Mouse (Mus musculus) right cerebral cortex, postnatal 4 days (tissue): ENCODE data around the gene Ankrd7.
"Not testable (repeated sequence)": the region's sequence is repeated elsewhere in the genome, so short reads cannot be mapped to it uniquely, and the experiment has no call there.

Experiments
- DNase-seq: peaks from one replicate; pipeline ENCODE4 v3.0.0-alpha.2; 2022

The Ankrd7 gene

DNA sequence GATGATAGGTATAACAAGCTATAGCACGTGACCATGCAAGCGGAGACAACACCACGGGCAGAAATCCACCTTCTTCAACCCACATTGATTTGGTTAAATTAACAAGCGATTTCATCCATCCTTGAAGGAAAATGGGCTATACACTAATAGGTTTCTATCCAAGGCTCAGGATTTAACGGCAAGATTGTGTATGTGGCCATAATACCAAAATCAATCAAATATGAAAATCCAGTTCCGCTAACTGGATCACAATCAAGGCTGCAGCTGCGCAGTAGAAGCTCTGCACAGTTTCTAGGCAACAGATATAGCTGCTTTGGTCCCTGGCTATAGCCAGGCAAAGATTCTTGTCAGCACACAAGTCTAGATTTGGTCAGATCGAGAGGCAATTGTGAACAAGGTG is at the start of gene Ankrd7:
Gene Ankrd7 (plus strand): TSS at position 301 of the 400 bp plus-strand sequence.
- DNase-seq = no peak

DNA sequence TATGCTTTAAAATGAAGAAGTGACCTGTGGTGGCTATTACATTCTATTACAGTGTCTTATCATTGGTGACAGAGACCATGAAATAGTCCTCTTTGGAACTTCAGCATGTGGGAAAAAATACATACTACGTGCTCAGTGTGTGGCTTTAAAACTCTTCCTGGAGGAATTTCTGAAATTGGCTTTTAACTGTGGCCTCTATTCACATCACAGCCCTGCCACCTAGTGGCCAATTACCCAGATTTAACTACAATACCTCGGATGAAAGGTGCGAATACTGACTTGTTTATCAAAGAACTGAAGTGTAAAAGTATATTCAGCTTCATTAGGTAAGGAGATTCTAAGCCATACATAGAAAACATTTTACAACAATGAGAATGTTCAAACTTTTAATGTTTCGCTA is 46.8 kb upstream of the Ankrd7 start:
- DNase-seq = peak; percentile 76

DNA sequence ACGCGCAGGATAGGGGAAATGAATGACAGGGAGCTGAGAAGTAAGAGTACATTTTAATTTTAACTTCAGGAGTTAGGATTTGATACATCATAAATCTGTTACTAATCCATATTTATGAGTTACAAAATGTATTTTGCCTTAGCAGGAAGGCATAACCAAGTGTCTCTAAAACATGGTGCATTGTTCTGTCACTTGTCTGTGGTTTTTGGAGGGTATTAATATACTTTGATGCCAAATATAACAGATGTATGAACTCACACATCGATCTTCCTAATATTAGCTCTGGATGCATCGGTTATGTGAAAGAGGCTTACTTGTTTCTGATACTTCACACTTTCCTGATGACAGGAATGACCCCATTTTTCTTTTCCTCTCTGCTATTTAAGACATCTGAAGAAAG is 45.9 kb upstream of the Ankrd7 start:
- no peak for DNase-seq

DNA sequence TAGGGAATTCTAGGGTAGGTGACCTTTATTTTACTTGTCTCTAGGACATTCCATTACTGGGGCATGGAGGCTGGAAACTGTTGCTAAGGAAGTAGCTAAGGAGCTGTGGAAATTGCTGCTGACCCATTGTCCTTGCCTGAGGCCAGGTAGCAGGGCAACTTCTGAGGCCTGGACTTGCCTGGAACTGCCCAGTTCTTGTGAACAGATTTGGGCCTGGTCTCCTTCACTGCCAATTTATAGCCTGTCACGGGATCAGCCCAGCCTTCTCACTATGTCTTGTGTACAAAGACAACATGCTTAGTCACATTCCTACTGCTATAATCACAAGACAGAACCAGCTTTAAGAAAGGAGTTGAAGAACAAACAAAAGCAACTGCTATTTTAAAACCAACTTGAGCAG is 43.3 kb upstream of the Ankrd7 start:
- no peak for DNase-seq

DNA sequence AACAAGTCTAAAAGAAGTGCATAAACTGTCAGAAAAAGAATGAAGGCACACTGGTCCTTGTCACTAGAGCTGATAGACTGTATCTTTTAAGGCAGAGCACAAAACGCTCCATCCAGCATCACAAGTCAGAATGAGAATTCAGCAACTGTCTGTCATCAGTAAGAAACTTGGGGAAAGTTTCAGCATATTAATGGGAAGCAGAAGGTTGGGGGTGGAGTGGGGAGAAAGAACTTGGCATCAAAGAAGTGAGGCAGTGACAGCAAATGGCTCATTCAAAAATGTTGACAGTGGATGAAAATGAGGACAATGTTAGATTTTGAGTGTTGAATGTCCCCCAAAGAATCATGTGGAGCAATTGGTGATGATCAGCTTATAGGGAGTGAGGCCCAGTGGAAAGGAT is 33.2 kb upstream of the Ankrd7 start:
- DNase-seq = no peak

DNA sequence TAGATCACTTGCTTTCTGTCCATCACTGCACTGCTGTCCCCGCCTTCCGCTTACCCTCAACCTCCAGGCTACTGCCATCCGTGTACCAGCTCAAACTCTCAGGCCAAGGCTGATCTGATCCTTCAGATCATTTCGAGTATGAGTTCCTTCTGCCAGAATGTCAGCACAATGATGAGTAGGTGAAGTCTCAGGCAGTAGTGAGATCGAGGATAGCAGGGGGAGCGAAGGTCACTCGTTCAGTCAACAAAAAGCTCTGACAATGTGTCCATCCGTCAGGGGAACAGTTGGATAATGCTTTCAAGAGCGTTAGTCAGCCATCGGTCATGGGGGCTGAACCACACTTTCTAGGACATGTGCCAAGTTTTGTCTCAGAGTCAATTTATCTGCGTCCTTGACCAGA is 21.6 kb upstream of the Ankrd7 start:
- not testable (repeated sequence) for DNase-seq

DNA sequence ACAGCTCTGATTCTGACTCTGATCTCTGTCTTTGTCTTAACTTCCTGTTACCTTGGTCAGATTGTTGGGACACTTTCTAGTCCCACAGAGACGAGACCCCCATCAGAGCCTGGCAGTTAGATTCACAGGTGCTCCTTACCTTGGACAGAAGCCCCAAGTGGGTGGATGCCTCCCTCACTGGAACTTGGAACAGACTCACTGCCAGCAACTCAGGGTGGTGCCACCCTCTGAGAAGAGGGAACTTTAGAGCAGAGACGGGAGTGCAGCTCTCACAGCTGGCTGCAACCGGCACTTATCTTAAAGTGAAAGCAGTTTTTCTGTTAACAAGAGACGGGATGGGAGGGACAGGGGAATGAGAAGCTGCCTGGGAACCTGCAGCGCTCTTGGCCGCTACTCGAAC is 20.5 kb upstream of the Ankrd7 start:
- DNase-seq = not testable (repeated sequence)

DNA sequence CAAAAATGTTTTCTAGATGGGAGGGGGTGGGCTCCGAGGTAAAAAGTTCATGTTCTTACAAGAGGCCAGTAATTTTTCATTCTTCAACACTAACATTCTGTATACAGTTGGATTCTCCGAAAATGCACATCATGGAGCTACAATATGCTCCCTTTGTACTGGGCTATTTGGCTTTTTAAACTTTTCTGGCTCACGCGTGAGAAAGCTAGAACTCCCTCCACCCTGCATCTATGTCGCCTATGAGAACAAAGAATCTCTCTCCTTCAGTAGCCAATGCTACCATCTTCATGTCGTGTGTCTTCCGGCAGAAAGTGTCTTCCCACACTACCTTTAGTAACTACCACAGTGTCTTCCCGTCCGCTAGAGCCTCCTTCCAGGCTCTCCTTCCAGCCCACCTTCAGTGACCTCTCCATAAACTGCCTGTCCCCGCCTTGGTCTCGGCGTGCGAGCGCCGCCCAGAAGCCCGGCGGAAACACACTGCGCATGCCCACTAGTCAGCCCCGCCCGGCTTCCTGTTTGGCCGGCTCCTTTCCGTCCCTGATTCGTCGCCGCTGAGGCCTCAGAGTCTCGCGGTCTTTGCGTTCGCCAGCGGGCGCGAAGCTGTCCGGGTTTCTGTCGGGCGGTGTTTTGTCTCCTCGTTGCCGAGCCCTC is 17.9 kb upstream of the Ankrd7 start, which contains the start of gene Lsm8:
Gene Lsm8 (plus strand): TSS at position 529 of the 651 bp plus-strand sequence.
- peak; percentile 96 for DNase-seq

DNA sequence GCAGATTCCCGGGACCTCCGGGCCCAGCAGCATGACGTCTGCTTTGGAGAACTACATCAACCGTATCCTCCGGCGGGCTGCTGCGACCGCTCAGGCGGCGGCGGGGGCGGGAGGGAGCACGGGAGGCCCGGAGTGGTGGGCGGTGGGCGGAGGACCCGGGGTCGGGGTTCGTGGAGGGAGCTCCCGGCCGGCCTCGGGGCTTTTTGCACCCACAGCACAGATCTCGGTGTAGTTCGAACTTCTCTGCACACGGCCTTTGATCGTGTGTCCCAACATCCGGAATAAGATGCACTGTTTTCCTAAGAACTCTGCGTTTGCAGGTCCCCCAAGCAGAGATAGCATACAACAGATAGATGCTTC is 17.4 kb upstream of the Ankrd7 start:
- DNase-seq = no peak

DNA sequence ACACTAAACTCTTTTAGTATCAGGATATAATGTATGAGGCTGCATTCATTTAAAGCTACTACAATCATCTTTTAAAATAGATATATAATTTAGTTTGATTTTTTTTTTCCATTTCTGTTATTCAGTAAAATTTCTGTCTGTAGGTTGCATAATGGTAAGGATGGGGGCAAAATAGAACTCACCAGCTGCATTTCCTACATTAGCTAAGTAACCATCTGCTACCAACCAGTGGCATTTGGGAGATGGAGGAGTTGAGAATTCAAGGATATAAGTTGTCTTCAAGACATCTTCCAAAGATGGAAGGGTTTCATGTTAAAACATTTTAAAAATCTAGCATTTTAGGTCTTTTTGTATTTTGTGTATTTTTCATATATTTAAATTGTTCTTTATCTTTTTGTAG is 10.8 kb upstream of the Ankrd7 start:
- no peak for DNase-seq

DNA sequence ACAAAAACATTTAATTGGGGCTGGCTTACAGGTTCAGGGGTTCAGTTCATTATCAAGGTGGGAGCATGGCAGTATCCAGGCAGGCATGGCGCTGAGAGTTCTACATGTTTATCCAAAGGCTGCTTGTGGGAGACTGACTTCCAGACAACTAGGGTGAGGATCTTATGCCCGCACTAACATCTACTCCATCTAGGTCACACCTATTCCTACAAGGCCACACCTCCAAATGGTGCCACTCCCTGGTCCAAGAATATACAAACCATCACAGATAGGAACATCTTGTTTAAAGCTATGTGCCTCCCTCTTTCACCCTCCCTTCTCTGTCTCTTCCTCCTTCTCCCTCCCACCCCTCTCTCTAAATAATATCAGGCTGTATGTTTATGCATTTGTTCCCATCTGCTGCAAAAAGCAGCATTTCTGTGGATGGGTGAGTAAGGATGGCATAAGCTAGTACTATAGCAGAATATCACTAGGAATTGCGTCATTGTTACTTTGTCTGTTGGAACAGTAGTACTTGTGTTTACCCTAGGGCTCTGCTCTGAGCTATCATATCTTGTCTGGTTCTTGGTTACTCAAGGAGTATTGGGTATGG is 9.5 kb upstream of the Ankrd7 start:
- no peak for DNase-seq

DNA sequence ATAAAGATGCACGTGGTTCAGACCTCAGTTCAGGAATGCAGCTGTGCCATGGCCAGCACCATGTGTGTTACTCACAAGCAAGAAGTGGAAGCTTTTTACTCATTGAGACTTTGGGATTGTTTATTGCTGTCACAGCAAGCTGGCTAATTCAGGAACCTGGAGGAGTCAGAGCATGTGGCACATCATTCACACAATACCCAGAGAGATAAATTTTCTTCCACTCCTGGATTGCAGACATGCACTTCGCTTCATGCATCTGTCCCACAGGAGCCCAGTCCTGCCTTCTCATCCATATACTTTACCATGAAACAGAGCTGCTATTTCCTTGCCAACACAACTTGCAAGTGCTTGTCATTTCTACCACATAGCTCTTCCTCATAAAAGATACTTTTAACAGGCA is 22.9 kb downstream of the Ankrd7 start:
- DNase-seq = no peak

DNA sequence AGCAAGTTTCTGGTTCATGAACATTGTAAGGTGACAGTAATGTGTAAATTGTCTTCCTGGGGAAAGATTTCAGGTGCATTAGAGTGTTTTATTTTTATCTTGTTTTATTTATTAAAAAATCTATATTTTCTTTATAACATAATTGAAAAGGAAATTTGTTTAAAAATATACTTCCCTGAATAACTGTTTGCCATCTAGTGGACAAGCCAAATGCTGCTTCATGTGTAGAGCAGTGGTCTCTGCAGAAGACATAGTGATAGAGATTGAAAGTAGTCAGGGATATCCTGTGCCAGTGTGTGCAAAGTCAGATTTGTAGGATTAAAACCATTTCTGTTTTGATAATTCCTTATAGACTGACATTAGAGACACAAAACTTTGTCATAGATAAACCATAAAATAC is 28.0 kb downstream of the Ankrd7 start:
- DNase-seq = no peak

DNA sequence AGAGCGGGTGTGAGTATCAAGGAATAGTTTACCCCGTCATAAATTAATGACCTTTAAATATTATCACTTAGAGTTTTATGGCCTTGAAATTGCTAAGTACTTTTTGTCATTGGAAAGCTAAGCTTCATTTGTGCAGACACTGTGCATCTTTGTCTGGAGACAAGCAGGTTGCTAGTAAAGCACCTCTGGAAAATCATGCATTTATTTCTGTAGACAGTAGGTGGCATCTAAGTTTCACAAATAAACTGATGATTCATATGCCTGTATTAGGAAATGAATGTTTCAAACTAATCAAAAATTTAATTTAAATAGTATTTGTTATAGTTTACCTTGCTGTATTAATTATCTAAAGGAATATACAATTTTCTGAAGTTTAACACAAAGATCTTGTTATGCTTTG is 41.1 kb downstream of the Ankrd7 start:
- no peak for DNase-seq

DNA sequence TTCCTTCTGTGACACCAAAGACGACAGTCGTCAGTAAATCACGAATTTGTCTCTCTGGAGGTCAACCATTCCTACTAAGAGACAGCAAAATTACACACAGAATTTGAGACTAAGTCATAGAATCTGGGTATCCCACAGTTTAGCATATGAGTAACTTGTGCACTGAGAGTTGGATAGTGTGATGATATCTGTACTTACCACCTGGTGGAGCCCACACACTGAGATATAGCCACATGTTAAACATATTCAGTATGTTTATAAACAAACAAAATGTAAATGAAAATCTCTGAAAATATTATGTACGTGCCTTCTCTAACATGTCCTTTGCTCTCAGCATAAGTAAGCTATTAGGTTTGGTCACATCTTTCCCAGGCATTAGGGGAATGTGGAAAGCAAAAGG is 47.1 kb downstream of the Ankrd7 start:
- no peak for DNase-seq

DNA sequence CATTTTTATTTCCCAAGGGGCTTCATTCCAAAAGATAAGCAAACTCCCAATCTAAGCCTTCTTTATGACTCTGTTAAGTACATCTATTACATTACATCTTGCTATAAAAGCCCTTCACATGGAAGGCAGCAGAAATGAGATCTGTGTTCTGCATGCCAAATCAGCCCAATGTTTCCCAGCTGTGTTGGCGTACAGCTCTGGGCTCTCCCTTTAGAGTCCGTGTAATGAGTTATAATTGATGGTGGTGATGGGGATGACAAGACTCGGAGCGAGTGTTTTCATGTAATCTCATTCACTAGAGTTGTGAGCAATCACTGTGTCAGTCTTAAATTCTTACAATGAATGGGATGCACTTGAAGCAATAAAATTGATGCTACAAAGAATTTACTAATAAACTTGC is 49.9 kb downstream of the Ankrd7 start:
- DNase-seq = no peak

DNA sequence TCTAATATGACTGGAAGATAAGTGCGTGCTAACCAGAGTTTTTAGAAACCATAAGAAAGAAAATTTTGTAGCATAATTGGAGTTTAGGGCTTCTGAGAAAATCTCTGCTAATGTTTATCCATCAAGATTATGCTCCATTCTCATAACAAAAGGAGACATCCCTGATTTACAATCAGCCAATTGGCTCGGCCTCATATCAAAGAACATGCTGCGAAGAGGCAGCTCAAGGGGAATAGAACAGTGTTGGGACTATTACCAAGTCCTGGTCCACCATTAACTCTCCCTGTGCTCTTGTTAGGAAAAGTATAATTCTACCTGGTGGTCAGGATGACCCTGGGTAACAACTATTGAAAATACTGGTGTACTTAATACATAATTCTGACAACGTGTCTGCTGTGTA is 50.4 kb downstream of the Ankrd7 start:
- no peak for DNase-seq
